Mouse (Mus musculus): Measurements from ENCODE around the gene Sall2. TPM values are rescaled to one million over a fixed set of nuclear protein-coding genes. Genes with fewer than 3 reads are reported as not detected.

Sall2 gene
- polyA plus RNA-seq (2017; shearing (Covaris generic)): 3.3 TPM

DNA sequence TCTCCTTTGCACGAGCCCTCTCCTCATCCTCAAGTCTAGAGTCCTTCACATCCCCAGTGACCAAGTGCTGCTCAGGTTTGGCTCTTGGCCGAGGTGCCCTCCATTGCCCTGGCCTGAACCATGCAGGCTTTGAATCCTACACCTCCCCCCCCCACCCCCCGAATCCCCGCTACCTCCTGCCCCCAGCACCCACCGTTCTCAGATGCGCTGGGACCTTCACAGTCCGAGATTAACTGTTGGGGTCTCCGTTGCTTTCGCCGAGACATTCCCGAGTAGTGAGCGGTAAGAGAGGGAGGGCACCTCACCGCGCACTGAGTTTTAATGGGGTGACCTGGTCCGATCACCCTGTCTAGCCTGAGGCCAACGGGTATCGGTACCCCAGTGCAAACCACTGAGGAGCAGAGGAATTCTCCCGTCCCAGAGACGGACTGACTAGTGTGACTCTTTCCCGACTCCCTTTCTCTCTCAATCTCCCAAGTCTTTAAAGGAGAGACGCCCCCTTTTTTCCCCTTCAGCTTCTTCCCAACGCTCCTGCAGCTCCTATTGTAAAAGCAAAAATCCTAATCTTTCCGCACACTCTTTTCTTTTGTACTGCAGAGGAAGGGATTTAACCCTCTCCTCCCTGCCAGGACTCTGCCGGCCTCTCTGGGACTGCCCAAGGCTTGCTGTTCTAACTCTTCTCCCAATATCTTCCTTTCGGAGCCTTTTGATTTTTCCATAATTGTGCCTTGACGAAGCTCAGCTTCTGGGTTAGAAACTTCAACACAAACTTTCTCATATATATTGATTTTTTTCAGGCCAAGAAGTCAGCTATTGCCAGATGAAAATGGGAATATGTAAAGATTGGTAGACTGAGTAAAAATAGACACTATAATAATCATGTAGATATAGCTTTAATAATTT is at the start of gene Sall2:
TSS of gene Sall2 (minus strand) at position 853 of the 903 bp plus-strand sequence.

DNA sequence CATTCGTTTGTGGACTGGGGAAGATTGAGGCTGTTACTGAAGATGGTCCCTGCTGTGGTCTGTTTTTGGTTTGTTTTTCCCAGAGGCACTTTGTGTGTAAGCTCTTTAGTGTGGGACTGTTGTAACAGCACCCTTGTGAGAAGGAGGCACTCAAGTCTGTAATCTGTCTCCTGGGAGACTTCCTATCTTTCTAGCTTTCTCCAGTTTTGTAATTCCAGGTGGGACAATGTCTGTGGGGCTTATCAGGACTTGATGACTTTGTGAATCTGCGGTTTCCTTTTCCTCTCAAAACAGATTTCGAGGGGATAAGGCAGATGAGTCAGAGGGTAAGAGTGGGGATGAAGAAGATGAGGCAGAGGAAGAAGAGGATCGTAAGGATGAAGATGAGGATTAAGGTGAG is 27.7 kb upstream of the Sall2 start, which contains the start of gene Olfr1513:
TSS of gene Olfr1513 (minus strand) at position 101 of the 400 bp plus-strand sequence.

DNA sequence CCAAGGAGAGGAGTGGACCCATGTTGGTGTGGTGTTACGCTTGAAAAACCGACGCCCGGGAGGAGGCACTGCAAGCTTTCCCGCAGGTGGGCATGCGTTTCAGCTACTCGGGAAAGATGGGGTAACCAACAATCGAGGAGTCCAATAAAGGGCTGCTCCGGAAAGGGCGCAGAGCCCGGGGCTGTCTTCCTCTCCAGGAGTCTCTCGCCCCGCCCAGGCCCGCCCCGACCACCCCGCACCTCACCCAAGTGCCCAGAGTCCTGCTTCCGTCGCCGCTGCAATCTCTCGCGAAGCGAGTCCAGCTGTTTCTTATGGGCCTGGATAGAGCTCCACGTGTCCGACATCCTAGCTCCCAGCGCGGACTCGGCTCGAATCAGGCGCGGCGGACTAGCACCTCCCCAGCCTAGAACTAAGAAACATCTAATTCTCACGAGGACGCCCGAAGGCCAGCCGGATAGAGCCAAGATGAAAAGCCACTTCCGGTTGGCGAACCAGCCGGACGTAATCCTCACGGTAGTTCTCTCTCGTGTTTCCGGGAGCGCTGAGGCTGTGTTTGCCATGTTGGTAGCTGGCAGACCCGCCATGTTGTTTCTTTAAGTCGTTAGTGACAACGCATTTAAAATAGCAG is 23.8 kb downstream of the Sall2 start, which contains the start of gene Mettl3:
TSS of gene Mettl3 (minus strand) at position 485 of the 628 bp plus-strand sequence.

GRCm38 (mm10) chr14:52278932-52279746 is 49.4 kb downstream of the Sall2 start, which contains the start of the genes Tox4 and Rab2b:
TSS of gene Tox4 (plus strand) at chr14:52279146.
TSS of gene Rab2b (minus strand) at chr14:52279545.

Other genes starting within 250 kb of the Sall2 start
- 513 TPM for gene Hnrnpc, start 224.7 kb downstream of the Sall2 start, polyA plus RNA-seq (2017; shearing (Covaris generic))
- gene Rpgrip1, start 218.1 kb downstream of the Sall2 start, polyA plus RNA-seq (2017; shearing (Covaris generic)): 4.7 TPM
- gene Supt16, start 131.3 kb downstream of the Sall2 start, polyA plus RNA-seq (2017; shearing (Covaris generic)): 35.8 TPM
- 47.8 TPM for gene Chd8, start 71.0 kb downstream of the Sall2 start, polyA plus RNA-seq (2017; shearing (Covaris generic))
- 116 TPM for gene Tox4, start 49.6 kb downstream of the Sall2 start, polyA plus RNA-seq (2017; shearing (Covaris generic))
- 25.7 TPM for gene Rab2b, start 49.2 kb downstream of the Sall2 start, polyA plus RNA-seq (2017; shearing (Covaris generic))
- 76.7 TPM for gene Mettl3, start 23.6 kb downstream of the Sall2 start, polyA plus RNA-seq (2017; shearing (Covaris generic))
- not detected for gene Olfr1513, start 27.6 kb upstream of the Sall2 start, polyA plus RNA-seq (2017; shearing (Covaris generic))
- not detected for gene Olfr1512, start 50.4 kb upstream of the Sall2 start, polyA plus RNA-seq (2017; shearing (Covaris generic))
- not detected for gene Olfr1511, start 68.6 kb upstream of the Sall2 start, polyA plus RNA-seq (2017; shearing (Covaris generic))
- gene Olfr1510, start 85.6 kb upstream of the Sall2 start, polyA plus RNA-seq (2017; shearing (Covaris generic)): not detected
- gene Olfr1509, start 114.2 kb upstream of the Sall2 start, polyA plus RNA-seq (2017; shearing (Covaris generic)): not detected
- not detected for gene Olfr1508, start 138.7 kb upstream of the Sall2 start, polyA plus RNA-seq (2017; shearing (Covaris generic))
- not detected for gene Olfr1507, start 167.0 kb upstream of the Sall2 start, polyA plus RNA-seq (2017; shearing (Covaris generic))